21 mouse cellular contexts compared by ENCODE assay signal in genomic region chr2:155582384-155582995, GRCm38 (mm10).
"Had no signal": no experiment of that assay in that cellular context is flagged by ENCODE, and none has a peak within 500 bp of the region (broad histone marks: within the 10 kb centered on the region; RNA-seq: fewer than 3 reads in every experiment).

No protein-coding gene starts in this region.

- H3K36me3 ChIP-seq: limb, embryonic 10.5 days; midbrain, embryonic 12.5 days; midbrain, embryonic 15.5 days; stomach, embryonic 15.5 days had no signal

- H3K9me3 ChIP-seq: limb, embryonic 10.5 days; limb, embryonic 13.5 days; liver, embryonic 15.5 days; midbrain, embryonic 12.5 days; midbrain, embryonic 15.5 days; neural tube, embryonic 13.5 days; stomach, embryonic 15.5 days had no signal

- DNase-seq: layer of hippocampus, adult 9-11 months; liver; lung, adult 2 months; lung, postnatal 14 days; lung, postnatal 4 days; retina, postnatal 1 day; right cerebral cortex, postnatal 25 days; spleen, adult 18-20 months; thymus, postnatal 25 days had no signal

- H3K4me2 ChIP-seq: limb, embryonic 13.5 days; liver, embryonic 15.5 days; midbrain, embryonic 12.5 days; midbrain, embryonic 15.5 days; neural tube, embryonic 13.5 days; stomach, embryonic 15.5 days had no signal

- H3K9ac ChIP-seq: limb, embryonic 13.5 days; liver, embryonic 15.5 days; midbrain, embryonic 12.5 days; midbrain, embryonic 15.5 days; neural tube, embryonic 13.5 days; stomach, embryonic 15.5 days had no signal

- ATAC-seq: hindbrain, postnatal 0 days; inflammation-experienced regulatory T-cells, adult 6 months; intestine, embryonic 16.5 days; midbrain, embryonic 15.5 days had no signal

- H3K4me1 ChIP-seq: limb, embryonic 13.5 days; midbrain, embryonic 15.5 days; neural tube, embryonic 13.5 days; stomach, embryonic 15.5 days had no signal

- H3K27me3 ChIP-seq: limb, embryonic 13.5 days; liver, embryonic 15.5 days; midbrain, embryonic 12.5 days; midbrain, embryonic 15.5 days; neural tube, embryonic 13.5 days; stomach, embryonic 15.5 days had no signal

- H3K4me3 ChIP-seq: layer of hippocampus, adult 2 months; limb, embryonic 10.5 days; limb, embryonic 13.5 days; liver, embryonic 15.5 days; midbrain, embryonic 12.5 days; midbrain, embryonic 15.5 days; myocyte; neural tube, embryonic 13.5 days; stomach, embryonic 15.5 days had no signal

- H3K27ac ChIP-seq: hindbrain, postnatal 0 days; layer of hippocampus, adult 2 months; limb, embryonic 10.5 days; limb, embryonic 13.5 days; liver, embryonic 15.5 days; midbrain, embryonic 12.5 days; midbrain, embryonic 15.5 days; neural tube, embryonic 13.5 days; stomach, embryonic 15.5 days had no signal
